Mouse (Mus musculus): ENCODE measurements at regions not wholly inside any gene's neighbourhood (a gene's known extent, or its start where the extent isn't known, plus 50 kb on each side); places are given as distances from the start of the nearest gene placed in this dataset.

DNA sequence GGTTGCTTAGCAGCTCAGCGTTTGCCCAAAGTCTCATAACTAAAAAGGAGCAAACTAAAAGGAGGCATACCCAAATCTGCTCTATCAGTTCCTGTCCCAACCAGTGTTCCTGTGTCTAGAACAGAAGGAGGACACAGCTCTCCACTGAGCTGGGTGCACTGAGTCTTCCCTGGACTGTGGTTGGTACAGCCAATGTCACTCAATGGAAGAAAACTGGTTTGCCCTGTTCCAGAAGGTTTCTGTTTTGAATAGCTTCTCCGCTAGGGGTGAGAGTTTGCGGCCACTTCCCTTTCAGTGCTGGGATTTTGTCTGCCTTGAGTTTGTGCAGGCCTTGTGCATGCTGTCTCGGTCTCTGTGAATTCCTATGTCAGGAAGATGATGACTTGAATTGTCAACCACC, 194.6 kb upstream of the Map3k7 start:
- intact Hi-C loops (cut with DNase I) = no loop called here

DNA sequence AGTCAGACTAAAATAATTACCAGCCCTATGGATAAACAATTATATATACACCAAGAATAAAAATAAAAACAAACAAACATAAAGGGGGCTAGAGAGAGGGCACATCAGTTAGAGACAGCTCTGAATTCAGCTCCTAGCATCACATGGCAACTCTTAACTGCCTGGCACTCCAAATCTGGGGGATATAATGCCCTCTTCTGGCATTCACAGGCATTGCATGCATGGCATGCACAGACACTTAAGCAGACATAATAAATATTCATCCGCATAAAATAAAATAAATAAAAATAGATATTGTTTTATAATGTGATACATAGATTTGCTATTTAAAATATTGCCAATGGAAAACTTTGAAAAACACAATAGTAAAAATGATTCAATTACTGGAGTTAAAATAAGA, 177.6 kb upstream of the Map3k7 start:
- intact Hi-C loops (cut with DNase I) = no loop called here
- no peak for DNase-seq

More for the DNA sequence above, 194.6 kb upstream of the Map3k7 start:
- no peak for DNase-seq

DNA sequence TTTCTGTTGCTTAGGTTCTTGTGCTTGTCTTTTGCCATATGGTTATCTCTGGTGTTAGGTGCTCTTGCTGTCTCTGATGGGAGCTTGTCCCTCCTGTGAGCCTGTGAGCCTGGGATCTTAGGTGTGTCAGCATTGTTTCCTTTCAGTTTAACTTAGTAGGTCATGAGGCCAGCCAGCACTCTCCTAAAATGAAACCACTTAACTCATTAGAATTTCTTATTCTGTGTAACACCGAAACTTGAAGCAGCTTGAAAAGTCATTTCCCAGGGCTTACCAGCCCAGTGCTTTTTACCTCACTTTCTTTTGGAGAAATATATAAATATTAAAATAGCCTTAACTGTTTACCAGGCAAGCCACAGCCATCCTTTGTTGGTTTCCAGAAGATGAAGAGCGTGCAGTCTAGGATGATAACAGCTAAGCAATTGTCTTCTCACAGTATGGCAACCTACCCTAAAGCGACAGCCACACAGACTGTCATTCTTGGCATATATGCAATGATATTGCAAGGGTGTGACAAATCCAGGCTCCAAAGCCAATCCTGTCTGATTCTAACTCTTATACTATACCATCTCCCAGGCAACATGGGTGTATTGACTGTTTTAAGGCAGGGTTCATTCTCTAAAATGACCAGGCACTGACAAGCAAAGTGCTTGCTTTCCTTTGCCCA, 146.2 kb upstream of the Map3k7 start:
- DNase-seq = no peak
- intact Hi-C loops (cut with DNase I) = no loop called here

DNA sequence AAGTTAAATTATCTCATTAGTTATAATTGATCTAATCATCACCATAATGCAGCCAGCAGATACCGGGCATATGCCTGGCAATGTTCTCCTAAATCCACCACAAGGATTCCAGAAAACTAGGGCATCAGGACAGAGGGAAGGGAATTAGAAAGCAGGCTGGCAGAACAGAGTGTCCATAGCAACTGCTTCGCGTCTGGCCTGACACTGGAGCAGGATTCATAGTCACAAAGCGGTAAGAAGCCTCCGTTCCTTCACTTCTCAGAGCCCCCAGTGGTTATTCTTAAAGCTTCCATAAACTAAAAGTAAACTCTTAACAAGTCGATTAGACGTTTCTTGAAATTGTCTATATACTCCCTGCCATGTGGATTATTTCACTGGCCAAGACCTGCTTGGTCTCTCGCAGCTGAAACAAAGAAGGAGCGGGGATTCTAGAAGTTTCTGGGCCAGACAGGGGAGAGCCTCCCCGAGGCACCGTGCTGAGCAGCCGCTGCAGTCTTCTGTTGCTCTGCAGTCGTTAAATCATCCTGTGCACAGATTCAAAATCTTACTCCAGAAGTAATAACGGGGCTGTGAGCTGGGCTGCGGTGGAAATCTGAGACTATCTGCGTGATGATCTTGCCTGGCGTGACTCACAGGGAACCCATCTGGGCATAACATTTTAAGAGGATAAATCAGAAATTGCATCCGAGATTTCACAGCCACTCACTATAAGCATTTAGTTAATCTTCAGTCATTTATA, 144.2 kb upstream of the Map3k7 start:
- intact Hi-C loops (cut with DNase I) = no loop called here

DNA sequence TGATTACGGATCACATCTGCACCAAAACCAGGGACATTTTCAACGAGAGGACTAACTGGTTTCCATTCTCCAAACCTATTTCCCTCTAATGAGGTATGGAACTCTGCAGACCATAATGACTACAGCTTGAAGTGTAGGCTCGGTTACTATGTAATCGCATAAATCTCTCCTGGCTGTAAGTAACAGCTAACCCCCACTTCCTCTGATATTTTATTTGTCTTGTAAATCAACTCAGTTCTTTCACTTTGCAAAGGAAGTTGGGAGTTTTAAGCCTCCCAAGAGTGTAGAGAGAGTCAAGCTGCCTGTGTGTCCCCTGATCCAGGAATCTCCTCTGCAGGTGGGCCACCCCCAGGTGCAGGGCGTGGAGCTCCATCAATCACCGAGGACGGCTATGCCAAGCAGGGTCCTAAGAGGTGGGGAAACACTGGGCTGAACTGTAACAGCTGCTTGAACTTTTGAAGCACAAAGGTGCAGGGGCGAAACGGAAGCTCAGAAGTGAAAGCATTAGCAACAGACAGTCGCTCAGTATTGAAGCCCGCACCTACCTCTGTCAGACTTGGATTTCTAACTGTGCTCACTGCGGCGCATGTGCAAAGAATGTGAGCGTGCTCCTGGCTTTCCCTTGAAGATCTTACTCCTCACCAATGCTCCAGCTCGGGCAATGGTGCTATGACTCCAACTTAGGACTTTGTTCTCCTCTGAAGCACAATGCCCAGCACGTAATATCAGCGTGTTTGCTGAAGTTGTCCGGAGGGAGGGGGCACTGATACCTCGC, 140.1 kb upstream of the Map3k7 start:
- intact Hi-C loops (cut with DNase I) = no loop called here
- no peak for DNase-seq

More for the DNA sequence above, 144.2 kb upstream of the Map3k7 start:
- DNase-seq = no peak

DNA sequence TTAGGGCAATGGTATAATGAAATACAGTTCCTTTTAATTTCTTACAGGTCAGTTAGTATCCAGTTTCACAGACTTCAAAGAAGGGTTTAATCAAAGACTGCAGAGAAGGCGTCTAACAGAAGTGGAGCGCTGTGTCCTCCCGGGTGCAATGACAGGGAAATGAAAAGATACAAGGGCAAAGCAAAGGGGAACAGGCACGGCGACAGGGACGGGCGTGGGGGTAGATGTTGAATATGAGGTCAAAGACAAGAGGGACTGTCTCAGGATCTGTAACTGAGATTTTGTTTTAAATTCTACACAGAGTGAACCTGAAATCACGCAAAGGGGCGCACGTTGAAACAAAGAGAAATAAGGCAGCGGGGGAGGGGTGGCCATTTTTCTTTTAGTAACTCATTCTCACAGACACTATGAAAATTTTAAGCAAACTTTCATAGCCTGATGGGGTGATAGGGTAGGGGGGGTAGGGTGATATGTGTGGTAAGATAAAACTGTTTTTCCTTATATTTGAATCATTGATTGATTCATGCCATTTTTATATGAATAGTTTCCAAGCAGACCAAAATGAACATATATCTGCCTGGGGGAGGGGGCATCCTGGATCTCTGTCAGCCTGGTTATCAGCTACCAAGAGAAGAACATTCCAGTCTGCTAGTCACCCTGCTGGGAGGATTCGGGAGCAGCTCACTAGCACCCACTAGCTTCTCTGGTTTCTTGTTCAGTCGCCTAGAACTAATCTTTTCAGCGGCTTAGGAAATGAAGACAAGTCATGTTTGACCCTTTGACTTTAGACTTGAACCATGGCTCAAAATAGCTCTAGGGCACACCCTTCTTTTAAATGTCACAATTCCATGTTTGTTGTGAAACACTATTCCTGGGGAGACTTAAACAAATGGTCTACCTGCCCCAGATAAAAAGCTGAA, 139.1 kb upstream of the Map3k7 start:
- DNase-seq = no peak
- intact Hi-C loops (cut with DNase I) = no loop called here

DNA sequence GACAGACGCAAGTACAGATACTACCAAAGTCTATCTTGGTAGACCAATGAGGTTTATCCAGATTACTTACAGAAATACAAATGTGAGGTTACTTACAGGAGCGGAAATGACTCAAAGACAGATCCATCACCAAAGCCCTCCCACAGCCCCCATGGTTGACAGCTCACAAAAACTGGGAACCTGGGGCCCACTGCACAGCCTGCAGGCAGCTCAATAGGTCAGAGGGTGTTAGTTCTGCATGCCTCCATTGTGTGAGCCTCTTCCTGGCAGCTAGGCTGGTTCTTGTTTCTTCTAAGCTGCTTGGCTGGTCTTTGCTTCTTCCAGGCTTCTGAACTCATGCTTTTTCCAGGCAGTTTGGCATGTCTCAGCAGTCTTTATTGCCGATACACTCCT, 138.5 kb upstream of the Map3k7 start:
- intact Hi-C loops (cut with DNase I) = no loop called here
- no peak for DNase-seq

DNA sequence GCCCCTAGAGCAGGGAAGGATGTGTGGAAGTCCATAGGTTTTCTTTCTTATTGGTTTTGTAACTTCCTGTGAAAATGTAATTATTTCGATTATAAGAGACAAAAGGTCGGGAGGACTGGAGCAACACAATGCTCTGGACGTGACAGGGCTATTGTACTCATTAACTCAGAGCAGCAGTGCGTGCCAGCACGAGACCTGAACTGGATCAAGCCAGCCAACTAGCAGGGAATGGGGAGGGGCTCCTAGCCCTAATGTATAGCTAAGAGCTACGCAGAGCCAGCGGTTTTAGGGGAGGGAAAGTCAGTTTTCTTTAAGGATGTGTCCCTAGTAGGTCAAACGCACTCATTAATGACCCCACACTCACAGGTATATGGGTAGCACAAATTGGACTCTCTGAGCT, 137.2 kb upstream of the Map3k7 start:
- intact Hi-C loops (cut with DNase I) = no loop called here

DNA sequence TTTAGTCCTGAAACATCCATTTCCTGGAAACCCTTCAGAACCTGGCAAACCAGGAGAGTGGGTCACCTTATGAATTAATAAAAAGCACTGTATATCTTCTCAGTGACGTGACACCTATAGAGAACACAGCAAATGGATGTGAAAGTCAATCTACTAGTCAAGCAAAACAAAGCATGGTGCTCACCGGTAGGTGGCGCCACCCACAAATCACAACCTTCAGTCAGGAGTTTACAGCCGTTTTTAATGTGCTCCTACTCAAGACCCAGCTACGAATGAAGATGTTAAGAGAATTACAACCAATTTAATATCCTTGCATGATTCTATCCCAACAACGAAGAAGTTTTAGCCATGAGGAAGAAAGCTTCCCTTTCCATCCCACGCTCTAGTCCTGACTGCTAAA, 136.6 kb upstream of the Map3k7 start:
- DNase-seq = no peak

More for the DNA sequence above, 137.2 kb upstream of the Map3k7 start:
- DNase-seq = no peak

DNA sequence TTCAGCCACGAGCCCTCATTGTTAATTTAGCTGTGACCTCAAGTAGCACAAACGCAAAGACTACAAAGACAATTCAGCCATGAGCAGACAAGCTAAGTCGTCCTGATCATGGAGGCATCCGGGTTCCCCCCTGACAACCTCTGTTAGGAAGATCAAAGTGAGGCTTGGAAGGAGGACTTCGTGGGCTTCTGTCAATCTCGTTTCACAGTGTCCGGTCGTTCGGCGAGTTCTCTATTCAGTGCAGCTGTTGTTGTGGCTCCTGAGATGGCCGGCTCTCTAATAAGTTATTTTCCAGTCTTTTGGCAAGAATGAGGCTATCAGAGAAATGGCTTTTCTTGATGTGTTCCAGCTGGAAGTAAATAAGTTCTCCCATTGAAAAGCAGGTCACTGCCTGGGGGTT, 133.7 kb upstream of the Map3k7 start:
- DNase-seq = no peak

More for the DNA sequence above, 136.6 kb upstream of the Map3k7 start:
- intact Hi-C loops (cut with DNase I) = no loop called here

DNA sequence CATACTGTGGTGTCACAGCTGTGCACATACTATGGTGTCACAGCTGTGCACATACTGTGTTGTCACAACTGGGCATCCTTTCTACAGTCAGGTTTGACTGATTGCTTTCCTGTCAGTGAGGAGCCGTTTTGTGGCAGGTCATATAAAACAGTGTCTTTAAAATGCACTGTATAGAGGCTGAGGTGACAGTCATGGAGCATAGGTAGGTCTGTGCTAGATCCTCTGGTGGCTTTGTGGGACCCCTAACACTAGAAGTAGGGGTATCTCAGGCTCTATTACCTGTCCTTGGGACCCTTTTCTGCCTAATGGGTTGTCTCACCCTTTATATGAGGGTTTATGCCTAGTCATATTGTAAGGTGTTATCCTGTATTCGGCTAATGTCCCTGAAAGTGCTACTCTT, 132.4 kb upstream of the Map3k7 start:
- intact Hi-C loops (cut with DNase I) = no loop called here
- no peak for DNase-seq

More for the DNA sequence above, 133.7 kb upstream of the Map3k7 start:
- intact Hi-C loops (cut with DNase I) = no loop called here

DNA sequence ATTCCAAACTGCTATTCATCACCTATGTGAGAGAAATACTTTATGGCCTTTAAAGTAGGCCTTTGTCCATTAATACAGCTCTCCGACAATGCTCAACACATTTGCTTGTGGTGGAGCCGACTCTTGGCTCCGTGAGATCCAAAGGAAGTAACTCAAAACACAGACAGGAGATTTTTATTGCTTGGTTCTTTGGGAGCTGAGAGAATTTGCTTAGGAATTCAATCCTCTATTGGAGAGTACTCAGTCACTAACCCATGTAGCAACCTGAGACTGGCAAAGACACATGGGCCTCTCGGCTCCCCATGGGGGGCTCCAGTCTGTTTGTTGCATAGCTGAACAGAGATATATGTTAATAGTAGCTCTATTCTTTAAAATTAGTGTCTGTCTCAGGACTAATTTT, 130.1 kb upstream of the Map3k7 start:
- intact Hi-C loops (cut with DNase I) = no loop called here
- DNase-seq = no peak

DNA sequence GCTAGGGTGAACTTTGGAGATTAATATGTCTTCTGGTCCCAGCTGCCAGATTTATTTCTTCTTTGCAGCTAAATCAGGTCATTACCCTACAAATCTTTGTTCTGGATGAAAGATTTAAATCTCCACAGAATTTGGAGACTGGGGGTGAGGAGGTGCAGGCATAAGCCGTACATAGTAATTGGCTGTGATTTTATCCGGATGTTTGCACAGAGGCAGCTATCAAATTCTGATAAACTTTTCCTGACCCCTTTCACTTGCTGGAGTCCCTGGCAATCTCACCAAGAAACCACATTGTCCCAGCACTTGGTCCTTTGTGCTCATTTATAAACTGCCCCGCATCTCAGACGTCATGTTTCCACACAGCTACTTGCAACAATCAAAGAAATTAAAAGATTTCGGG, 128.8 kb upstream of the Map3k7 start:
- no peak for DNase-seq
- intact Hi-C loops (cut with DNase I) = no loop called here

DNA sequence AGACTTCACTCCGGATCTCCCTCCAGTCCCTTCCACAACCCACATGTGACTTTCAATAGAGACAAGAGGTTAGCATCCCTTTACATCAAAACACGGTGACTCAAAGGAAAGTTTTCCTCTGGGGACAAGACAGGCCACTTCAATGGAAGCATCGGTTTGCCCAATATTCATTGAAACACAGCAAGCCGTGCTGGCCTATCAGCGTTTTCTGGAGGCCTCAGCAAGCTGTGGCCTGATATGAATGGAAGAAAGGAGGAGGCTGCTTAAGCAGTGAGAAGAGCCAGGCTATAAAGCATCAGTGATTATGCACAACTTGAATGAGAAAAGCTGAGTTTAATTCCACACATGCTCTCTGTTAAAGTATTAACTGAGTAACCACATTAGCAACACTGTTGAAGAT, 125.3 kb upstream of the Map3k7 start:
- no peak for DNase-seq
- intact Hi-C loops (cut with DNase I) = no loop called here

DNA sequence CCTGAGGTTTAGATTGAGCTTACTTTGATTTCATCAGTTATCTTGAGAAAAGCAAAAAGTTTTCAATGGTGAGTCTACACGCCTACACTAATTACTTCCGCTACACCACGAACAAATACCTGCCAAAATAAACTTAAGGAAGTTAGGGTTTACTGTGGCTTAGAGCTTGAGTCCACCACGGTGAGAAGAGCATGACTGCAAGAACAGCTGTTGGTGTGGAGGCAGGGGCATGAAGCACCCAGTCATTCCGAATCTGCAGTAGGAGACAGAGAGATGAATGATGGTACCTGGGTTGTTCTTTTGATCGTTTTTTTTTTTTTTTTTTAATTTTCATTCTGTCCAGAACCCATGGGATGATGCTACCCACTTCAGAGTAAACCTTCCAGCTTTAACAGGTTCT, 114.1 kb upstream of the Map3k7 start:
- no peak for DNase-seq
- intact Hi-C loops (cut with DNase I) = no loop called here

DNA sequence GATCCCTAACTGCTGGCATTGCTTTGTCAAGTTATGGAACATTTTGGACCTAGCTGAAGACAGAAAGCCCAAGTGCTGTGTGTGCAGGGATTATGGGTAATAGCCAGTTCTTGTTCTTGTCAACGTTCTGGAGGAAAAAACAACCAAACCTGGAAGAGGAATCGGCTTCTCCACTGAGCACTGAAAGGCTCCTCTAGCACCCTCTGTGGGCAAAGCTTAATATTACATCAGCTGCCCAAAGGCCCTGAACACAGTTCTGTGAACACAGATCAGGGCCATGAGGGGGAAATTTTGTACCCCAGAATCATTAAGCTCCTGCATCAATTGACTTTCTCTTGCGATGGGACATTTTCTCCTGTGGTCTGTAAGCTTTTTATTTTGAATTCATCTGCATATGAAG, 112.9 kb upstream of the Map3k7 start:
- DNase-seq = no peak
- intact Hi-C loops (cut with DNase I) = no loop called here

DNA sequence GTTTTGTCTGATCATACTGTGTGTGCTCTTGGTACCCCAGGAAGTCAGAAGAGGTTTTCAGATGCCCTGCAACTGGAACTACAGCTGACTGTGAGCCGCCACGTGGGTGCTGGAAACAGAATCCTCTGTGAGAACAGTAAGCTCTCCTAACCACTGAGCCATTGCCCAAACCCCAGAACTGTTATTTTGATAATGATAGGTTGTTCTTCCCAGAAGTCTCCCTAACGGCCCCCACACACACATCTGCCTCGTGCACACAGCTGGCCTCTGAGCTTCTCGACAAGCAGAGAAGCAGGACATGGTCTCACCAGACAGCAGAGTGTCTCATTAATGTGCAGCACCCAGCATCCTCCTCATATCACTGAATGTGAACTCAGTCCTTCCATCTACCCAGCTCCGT, 110.0 kb upstream of the Map3k7 start:
- intact Hi-C loops (cut with DNase I) = no loop called here
- DNase-seq = no peak

DNA sequence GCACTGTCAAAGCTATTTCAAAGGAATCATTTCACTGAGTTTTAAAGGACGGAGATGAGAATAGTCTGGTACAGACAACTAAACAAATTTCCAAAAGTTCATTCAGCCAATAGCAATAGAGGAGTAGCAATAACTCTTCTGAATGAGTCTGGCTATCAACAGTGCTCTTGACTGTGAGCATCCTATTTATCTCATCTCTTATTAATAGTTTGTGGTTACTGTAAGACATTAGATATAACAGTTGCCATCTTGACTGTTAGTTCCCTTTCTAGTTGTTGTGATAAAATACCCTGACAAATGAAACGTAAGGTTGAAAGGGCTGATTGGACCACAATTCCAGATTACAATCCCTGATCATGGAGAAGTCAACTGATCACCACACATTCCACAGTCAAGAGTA, 103.5 kb upstream of the Map3k7 start:
- intact Hi-C loops (cut with DNase I) = no loop called here
- DNase-seq = no peak

DNA sequence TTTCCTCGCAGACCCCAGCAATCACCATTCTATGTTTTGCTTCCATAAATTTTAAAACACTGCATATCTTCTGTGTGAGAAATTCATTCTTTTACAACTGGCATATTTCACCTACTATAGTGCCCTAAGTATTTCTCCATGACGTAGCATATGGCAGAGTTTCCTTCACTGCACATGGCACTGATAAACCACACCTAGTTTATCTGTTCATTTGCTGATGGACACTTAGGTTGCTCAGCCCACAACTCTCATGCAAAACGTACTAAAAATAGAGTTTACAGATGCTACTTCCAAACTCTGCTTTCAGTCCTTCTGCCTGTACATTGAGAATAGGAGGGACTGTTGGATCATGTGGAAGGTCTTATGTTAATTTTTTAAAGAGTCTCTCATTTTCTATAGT, 102.7 kb upstream of the Map3k7 start:
- intact Hi-C loops (cut with DNase I) = no loop called here
- no peak for DNase-seq

Measured in gastrocnemius, postnatal 36 days (tissue).